Mouse (Mus musculus): ENCODE results near the gene Ddx10. TPM values are rescaled to one million over a fixed set of nuclear protein-coding genes. Genes with fewer than 3 reads are reported as not detected.

Ddx10 gene
- total RNA-seq (2017) = 53.4 to 78.5 TPM (median 55.8 TPM) in 3 replicates

DNA sequence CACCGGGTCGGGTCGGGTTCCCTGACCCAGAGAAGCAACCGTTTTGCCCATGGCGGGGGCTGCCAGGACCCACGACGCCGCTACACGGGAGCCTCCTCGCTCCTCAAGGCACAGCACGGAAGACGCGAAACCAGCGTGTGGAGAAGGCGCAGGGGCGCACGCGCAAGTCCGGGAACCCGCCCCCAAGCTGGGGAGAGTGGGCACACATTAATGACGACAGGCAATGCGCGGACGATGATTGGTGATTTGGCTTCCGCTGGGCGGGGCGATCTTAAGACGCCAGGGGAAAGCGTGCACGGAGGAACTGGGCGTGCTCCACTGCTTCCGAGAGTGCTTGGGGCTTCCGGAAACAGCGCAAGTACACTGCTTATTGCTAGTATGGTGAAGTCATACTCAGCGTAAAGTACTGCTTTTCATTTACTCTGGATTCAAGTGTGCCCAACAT is at the start of gene Ddx10:
Gene Ddx10 (minus strand): TSS at position 101 of the 445 bp plus-strand sequence.
- ATAC-seq (replicated peaks; ENCODE audit: insufficient number of reproducible peaks, low FRiP score, low TSS enrichment, poor library complexity, severe bottlenecking) = peak; percentile 100

DNA sequence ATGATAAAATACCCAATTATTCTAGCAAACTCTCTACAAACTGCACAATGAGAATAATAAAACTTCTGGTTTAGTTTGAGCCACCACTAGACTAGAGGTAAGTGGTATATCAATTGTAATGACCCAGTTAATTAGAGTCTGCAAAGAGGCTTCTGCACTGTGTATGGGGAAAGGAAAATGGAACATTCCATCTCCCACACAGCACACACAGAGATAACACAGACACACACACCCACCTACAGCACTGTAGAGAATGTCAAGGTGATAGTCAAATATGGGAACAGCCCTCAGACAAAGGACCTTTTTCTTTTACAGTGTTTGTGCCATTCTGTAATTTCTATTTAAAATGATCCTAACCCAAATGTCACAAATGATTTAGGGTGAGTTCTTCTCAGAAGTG is 45.0 kb upstream of the Ddx10 start:
- no peak for ATAC-seq (replicated peaks; ENCODE audit: insufficient number of reproducible peaks, low FRiP score, low TSS enrichment, poor library complexity, severe bottlenecking)

DNA sequence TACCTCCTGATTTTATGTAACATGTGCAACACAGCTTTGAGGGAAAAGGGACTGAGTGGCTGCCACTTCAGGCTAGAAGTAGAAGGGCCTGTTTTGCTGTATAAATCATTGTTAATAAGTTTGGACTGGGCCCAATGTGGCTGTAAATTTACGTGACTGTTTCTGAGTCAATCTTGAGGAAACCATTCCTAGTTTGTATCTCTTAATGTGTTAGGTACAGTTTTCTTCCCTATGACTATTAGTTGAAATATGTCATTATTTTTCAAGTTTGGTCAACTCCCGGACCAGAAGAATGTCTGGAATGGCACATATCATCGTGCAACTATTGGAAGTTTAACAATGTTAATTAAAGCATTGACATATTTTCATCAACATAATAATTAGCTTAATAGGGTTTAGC is 42.2 kb upstream of the Ddx10 start:
- ATAC-seq (replicated peaks; ENCODE audit: insufficient number of reproducible peaks, low FRiP score, low TSS enrichment, poor library complexity, severe bottlenecking) = no peak

GRCm38 (mm10) chr9:53286793-53287192 is 38.9 kb upstream of the Ddx10 start:
- ATAC-seq (replicated peaks; ENCODE audit: insufficient number of reproducible peaks, low FRiP score, low TSS enrichment, poor library complexity, severe bottlenecking) = no peak

DNA sequence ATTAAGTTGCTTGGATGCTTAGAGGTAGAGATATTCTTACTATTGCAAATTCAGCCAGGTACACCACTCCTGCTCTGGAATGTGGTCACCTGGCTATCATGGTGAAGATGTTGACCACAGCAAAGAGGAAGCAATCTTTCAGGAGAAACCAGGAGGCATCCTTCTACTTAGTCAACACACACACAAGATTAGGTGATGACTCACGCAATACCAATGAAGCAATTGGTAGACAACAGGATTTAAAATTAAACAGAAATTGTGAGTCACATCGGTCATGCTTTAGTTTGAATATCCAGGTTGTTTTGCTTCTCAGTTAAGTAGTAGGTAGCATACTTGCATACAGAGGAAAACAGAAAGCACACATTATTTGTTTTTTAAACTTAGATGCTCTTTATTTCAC is 31.1 kb upstream of the Ddx10 start:
- ATAC-seq (replicated peaks; ENCODE audit: insufficient number of reproducible peaks, low FRiP score, low TSS enrichment, poor library complexity, severe bottlenecking) = no peak

GRCm38 (mm10) chr9:53276381-53276780 is 28.5 kb upstream of the Ddx10 start:
- ATAC-seq (replicated peaks; ENCODE audit: insufficient number of reproducible peaks, low FRiP score, low TSS enrichment, poor library complexity, severe bottlenecking) = no peak

DNA sequence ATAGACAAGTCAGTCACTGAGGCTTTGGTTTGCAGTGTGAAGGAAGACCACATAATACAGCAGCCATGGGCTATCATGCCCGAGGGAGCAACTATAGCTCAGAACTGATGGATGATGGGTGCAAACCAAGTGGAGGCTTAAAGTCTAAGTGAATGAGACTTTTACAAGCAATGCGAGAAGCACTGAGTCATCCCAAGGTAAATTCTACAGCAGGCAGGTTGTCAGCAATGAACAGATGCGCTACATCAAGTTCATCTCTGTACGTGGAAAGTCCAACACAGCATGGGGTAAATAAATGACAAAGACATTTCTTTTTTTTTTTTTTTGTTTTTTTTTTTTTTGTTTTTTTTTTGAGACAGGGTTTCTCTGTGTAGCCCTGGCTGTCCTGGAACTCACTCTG is 24.9 kb upstream of the Ddx10 start:
- no peak for ATAC-seq (replicated peaks; ENCODE audit: insufficient number of reproducible peaks, low FRiP score, low TSS enrichment, poor library complexity, severe bottlenecking)

DNA sequence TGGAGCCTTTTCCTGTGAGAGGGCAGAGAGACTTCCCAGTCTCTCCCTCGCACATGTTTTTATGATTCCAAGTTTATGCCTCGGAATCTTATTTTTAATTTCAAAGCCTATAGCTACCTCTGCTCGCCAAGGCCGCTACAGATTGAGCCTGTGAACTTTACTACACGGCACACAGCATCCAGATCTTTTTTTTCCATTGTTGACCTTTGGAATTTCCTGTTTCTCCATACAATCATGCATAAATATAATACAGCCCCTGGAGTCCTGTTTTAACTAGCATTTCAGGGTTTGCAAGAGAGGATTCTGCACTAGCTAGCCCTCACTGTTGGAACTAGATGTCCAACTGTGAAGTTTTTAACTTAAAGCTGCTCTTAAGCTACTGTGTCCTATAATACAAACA is 24.4 kb upstream of the Ddx10 start:
- no peak for ATAC-seq (replicated peaks; ENCODE audit: insufficient number of reproducible peaks, low FRiP score, low TSS enrichment, poor library complexity, severe bottlenecking)

- no peak for ATAC-seq (replicated peaks; ENCODE audit: insufficient number of reproducible peaks, low FRiP score, low TSS enrichment, poor library complexity, severe bottlenecking)
These were observed 23.6 kb upstream of the Ddx10 start for GRCm38 (mm10) chr9:53271281-53272022.

DNA sequence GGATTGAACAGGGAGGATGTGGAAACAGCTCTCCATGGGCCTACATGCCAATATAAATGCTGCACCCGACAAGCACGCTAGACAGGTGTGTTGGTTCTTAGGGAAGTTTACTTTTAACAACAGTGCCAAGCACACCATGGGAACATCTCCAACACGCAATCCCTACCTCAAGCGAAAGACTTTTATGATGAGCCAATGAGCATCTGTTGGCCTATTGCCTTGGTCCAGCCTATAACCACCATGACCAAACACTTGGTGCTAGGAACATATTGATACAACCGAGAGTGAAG is 21.6 kb upstream of the Ddx10 start:
- no peak for ATAC-seq (replicated peaks; ENCODE audit: insufficient number of reproducible peaks, low FRiP score, low TSS enrichment, poor library complexity, severe bottlenecking)

DNA sequence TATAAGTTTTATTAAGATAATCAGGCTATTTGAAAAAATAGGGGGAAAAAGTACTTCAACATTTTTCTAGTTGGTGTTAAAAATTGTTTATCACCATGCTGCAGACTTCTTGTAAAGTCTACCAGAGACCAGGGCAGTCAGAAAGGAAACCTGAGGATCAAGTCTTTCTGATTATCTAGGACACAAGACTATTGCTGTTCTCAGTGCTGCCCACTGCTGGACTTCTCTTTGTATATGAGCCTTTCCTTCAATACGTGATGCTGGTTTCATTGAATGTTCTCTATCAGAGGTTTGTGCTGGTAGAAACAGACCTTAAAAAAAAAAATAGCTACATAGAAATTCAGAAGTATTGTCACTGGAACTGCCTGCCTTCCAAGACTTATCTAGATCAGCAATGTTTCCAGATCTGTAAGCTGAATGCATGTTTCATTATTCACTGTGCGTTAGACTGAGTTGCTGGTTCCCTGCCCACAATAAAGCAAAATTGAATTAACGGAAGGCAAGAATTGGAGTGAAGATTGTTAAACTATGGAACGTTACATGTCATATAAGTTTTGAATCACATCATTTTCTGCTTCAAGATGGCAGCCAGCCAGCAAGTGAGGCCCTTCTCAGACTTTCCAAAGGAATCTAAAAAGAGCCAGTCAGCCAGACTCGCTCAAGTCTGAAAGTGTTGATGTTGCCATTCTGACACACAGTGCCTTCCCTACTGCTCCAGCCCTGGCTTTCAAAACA is 21.0 kb upstream of the Ddx10 start:
- ATAC-seq (replicated peaks; ENCODE audit: insufficient number of reproducible peaks, low FRiP score, low TSS enrichment, poor library complexity, severe bottlenecking) = no peak

DNA sequence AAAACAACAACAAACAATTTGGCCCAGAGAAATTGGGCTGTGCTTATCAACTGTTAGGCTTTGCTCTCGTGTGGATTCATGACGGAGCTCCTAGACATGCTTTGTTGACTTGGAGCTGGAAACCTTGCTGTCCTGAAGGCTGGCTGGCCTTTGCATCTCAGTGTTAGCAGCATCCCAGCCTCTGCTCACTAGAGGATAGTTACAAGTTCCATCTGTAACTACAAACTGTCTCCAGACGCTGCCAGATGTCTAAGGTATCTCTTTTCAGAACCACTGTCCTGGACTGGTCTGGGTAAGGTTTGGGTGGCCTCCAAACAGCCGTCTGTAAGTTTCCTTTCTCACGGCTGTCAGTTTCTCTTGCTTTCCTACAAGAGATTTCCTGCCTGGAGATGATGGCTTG is 20.2 kb upstream of the Ddx10 start:
- ATAC-seq (replicated peaks; ENCODE audit: insufficient number of reproducible peaks, low FRiP score, low TSS enrichment, poor library complexity, severe bottlenecking) = no peak

GRCm38 (mm10) chr9:53265589-53265988 is 17.7 kb upstream of the Ddx10 start:
- no peak for ATAC-seq (replicated peaks; ENCODE audit: insufficient number of reproducible peaks, low FRiP score, low TSS enrichment, poor library complexity, severe bottlenecking)

DNA sequence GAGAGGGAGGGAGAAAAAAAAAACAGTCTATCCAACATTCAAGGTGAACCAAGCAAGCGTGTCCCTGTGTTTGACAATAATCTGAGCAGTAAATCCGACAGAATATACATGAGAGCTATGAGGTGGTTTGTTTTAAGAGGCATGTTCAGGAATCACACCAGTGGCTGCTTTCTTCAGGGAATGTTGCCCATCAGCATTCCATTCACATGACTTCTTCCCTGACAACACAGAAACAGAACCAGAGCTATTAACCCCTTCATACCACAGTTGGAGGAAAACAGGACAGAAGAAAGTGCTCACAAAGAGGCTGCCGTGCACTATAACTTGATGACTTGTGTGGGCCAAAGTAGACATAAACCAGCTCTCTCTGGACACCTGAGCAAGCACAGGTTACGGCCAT is 16.5 kb upstream of the Ddx10 start:
- no peak for ATAC-seq (replicated peaks; ENCODE audit: insufficient number of reproducible peaks, low FRiP score, low TSS enrichment, poor library complexity, severe bottlenecking)

DNA sequence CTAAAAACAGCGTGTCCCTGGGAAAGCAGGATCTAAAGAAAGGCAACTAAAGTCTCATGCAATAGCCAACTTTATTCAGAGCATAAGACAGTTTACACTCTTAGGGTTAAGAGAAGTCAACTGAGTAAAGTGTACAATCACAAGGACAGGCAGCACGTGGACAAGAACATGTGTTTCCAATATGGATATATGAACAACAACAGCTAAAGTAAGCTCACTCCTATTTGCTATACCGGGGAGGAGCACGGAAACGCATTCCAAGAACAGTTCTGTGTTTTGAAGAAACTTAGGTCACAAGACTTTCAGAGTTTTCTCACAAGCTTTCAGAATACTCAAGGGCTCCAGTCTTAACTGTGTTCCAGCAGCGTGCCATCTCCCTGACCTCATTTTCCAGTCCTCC is 10.3 kb upstream of the Ddx10 start:
- ATAC-seq (replicated peaks; ENCODE audit: insufficient number of reproducible peaks, low FRiP score, low TSS enrichment, poor library complexity, severe bottlenecking) = no peak

DNA sequence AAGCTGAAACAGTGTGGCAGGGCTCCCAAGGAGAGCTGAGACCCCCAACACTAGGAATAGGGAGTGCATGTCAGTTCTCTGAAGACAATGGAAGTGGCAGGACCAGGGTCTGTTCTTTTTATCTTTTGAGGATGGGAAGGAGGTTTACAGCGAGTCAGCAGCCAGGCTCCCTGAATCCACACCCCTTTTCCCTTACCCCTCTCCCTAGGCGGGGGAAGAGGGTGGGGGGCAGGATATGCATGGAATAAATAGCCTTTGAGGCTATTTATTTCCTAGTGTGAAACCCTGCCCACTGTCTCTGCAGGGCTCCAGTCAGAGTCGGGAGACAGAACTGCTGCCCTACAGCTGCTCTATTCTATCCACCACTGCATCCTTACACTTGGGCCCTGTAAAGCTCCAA is 9.9 kb upstream of the Ddx10 start:
- no peak for ATAC-seq (replicated peaks; ENCODE audit: insufficient number of reproducible peaks, low FRiP score, low TSS enrichment, poor library complexity, severe bottlenecking)

GRCm38 (mm10) chr9:53256690-53257305 is 8.9 kb upstream of the Ddx10 start:
- no peak for ATAC-seq (replicated peaks; ENCODE audit: insufficient number of reproducible peaks, low FRiP score, low TSS enrichment, poor library complexity, severe bottlenecking)

GRCm38 (mm10) chr9:53254368-53254767 is 6.5 kb upstream of the Ddx10 start:
- ATAC-seq (replicated peaks; ENCODE audit: insufficient number of reproducible peaks, low FRiP score, low TSS enrichment, poor library complexity, severe bottlenecking) = peak; percentile 83

GRCm38 (mm10) chr9:53247516-53247915 is 337 bp downstream of the Ddx10 start:
- peak; percentile 58; the same call in 1 of the 2 replicates for ATAC-seq (replicated peaks; ENCODE audit: insufficient number of reproducible peaks, low FRiP score, low TSS enrichment, poor library complexity, severe bottlenecking)

DNA sequence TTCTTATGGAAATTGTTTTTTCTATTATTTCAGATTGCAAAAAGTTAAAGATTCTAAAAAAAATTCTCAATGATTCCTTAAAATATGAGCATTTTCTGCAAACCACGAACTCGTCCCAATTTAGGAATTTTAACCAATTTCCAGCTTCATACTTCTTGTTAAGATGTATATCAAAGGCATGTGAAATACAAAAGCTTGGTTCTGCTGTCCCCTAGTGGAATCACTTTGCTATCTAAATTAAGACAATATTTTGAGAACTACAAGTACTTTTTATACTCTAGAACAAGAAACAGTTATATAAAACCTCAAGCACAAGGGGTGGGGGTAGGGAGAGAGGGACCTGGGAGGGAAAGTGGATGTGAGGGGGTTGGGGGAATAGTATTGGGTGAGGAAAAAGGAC is 29.7 kb downstream of the Ddx10 start:
- ATAC-seq (replicated peaks; ENCODE audit: insufficient number of reproducible peaks, low FRiP score, low TSS enrichment, poor library complexity, severe bottlenecking) = no peak

All from monocyte, adult 5-6 weeks (primary cell).